Comparison of ENCODE assay signal across 18 mouse cellular contexts in genomic region chr5:90178116-90178515, GRCm38 (mm10). TPM values are rescaled to one million over a fixed set of nuclear protein-coding genes. Genes with fewer than 3 reads are reported as not detected.
A peak's percentile ranks its signal among the peaks of the same experiment; 100 is the strongest.
DNase-seq lines count a peak whose midpoint lies in the region; ATAC-seq and TF ChIP-seq lines count a peak whose summit lies in the region.
"Had no signal": no experiment of that assay in that cellular context is flagged by ENCODE, and none has a peak within 500 bp of the region (broad histone marks: within the 10 kb centered on the region; RNA-seq: fewer than 3 reads in every experiment).

No protein-coding gene starts in this region.

- no peak overlapping the region for H3K4me3 ChIP-seq in layer of hippocampus, adult 2 months
- no peak overlapping the region for H3K4me3 ChIP-seq in heart, embryonic 13.5 days
- H3K4me3 ChIP-seq: forebrain, embryonic 13.5 days; hindbrain, embryonic 15.5 days; limb, embryonic 15.5 days; liver, embryonic 15.5 days; midbrain, embryonic 10.5 days had no signal

- H3K9me3 ChIP-seq in heart, embryonic 13.5 days = no peaks in the 10 kb centered on the region
- H3K9me3 ChIP-seq: forebrain, embryonic 13.5 days; hindbrain, embryonic 15.5 days; limb, embryonic 15.5 days; liver, embryonic 15.5 days; midbrain, embryonic 10.5 days had no signal

- H3K27me3 ChIP-seq in heart, embryonic 13.5 days (replicated peaks) = no peaks in the 10 kb centered on the region
- H3K27me3 ChIP-seq: forebrain, embryonic 13.5 days; hindbrain, embryonic 15.5 days; limb, embryonic 15.5 days; liver, embryonic 15.5 days had no signal

- DNase-seq in layer of hippocampus, adult 2 months (ENCODE audit: low spot score in 2 of 2) = peak in 1 of 2 experiments; percentile 13
- no peak for DNase-seq in layer of hippocampus, adult 8-10 months (ENCODE audit: low spot score in 2 of 2)
- DNase-seq in heart, adult 8-10 months (ENCODE audit: low spot score) = peak; percentile 62
- peak; percentile 21 to 26 for DNase-seq in heart, postnatal 36 days
- no peak for DNase-seq in cerebellum, postnatal 14 days
- DNase-seq: cerebellum, adult 8-10 months; gastrocnemius, postnatal 14 days; right cerebral cortex, postnatal 4 days; thymus, postnatal 14 days had no signal

- ATAC-seq in heart, embryonic 13.5 days (ENCODE audit: extremely low read depth, insufficient number of reproducible peaks, low FRiP score, low TSS enrichment) = peak; percentile 63
- ATAC-seq in monocyte, adult 5-6 weeks (replicated peaks; ENCODE audit: insufficient number of reproducible peaks, low FRiP score, low TSS enrichment, poor library complexity, severe bottlenecking) = no peak
- ATAC-seq: forebrain, embryonic 13.5 days; intestine, embryonic 16.5 days had no signal

- TF ChIP-seq CTCF in layer of hippocampus, adult 2 months (conservative IDR thresholded peaks at IDR 0.05) = no peak

- H3K4me1 ChIP-seq in heart, embryonic 13.5 days = peaks cover 10% of the 10 kb centered on the region
- H3K4me1 ChIP-seq: forebrain, embryonic 13.5 days; hindbrain, embryonic 15.5 days; limb, embryonic 15.5 days; liver, embryonic 15.5 days; midbrain, embryonic 10.5 days had no signal

- intact Hi-C loops in heart, postnatal 36 days (cut with DNase I) = no loop called here

- WGBS in heart, embryonic 13.5 days = 67% methylated on average over 1 of the region's 1 CpGs

- 0 out of 2 replicates have a peak overlapping the region, but pooled peaks have one; percentile 16 for H3K4me2 ChIP-seq in heart, embryonic 13.5 days
- H3K4me2 ChIP-seq: forebrain, embryonic 13.5 days; hindbrain, embryonic 15.5 days; limb, embryonic 15.5 days; liver, embryonic 15.5 days had no signal

- H3K27ac ChIP-seq in layer of hippocampus, adult 2 months = peak overlapping the region; percentile 47; the same call in 1 of the 2 replicates
- H3K27ac ChIP-seq in heart, embryonic 13.5 days (replicated peaks) = peak overlapping the region; percentile 76
- H3K27ac ChIP-seq: forebrain, embryonic 13.5 days; hindbrain, embryonic 15.5 days; limb, embryonic 15.5 days; liver, embryonic 15.5 days; macrophage; midbrain, embryonic 10.5 days had no signal

- no peaks in the 10 kb centered on the region for H3K36me3 ChIP-seq in heart, embryonic 13.5 days
- H3K36me3 ChIP-seq: hindbrain, embryonic 15.5 days; limb, embryonic 15.5 days; liver, embryonic 15.5 days; midbrain, embryonic 10.5 days had no signal

- no peak overlapping the region for H3K9ac ChIP-seq in heart, embryonic 13.5 days
- H3K9ac ChIP-seq: forebrain, embryonic 13.5 days; hindbrain, embryonic 15.5 days; limb, embryonic 15.5 days; liver, embryonic 15.5 days had no signal

RNA-seq across cellular contexts. Expression of gene Cox18, which starts 45.7 kb away (rescaled TPM):
- total RNA-seq in layer of hippocampus, adult 2 months (2021) = 10 to 100 TPM; 24.4 to 27.6 TPM
- 10 to 100 TPM; 21.4 to 24.0 (median 23.2) TPM for total RNA-seq in layer of hippocampus, adult 8-10 months (2022)
- total RNA-seq in heart, adult 8-10 months (2022) = 10 to 100 TPM in 2 of 4 experiments, 1 to 10 TPM in 2; 9.2 to 13.0 (median 11.2) TPM
- 26.9 and 29.2 TPM in 2 replicates for polyA plus RNA-seq in heart, embryonic 13.5 days (2015; fragmentation: Nextera tagmentation; extraction: Ambion mirVana)
- total RNA-seq in heart, postnatal 36 days (2021) = 10 to 100 TPM in 1 of 2 experiments, 1 to 10 TPM in 1; 8.9 to 11.6 TPM
- total RNA-seq in monocyte, adult 5-6 weeks (2017) = 5.8 to 8.4 TPM (median 7.0 TPM) in 3 replicates

Comparison
In these comparisons a context has a peak if more than half of its experiments do, and no peak if none do; other contexts are left out.
1. DNase-seq: peak in heart, adult 8-10 months (single experiment) and heart, postnatal 36 days (2 of 2); none in layer of hippocampus, adult 8-10 months (0 of 2) and cerebellum, postnatal 14 days (0 of 2).